In the genomic region with DNA sequence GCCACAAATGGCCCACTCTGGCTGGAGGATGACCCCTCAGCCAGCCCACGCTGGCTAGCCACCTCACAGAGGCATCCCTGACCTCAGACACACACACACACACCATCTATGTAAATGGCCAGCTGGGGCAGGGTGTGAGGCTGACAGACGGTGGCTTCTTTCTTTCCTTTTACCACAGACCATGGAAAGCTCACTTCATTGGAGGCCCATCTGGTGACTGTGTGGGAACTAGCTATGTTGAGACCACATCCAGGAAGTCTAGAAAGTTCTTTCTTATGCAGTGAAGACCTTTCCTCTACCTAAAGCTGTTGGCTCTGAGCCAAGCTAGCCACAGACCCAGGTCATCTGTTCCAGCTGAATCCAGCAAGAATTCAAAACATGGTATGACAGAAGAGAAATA, we compare ENCODE assay signal across 24 mouse cellular contexts. TPM values are rescaled to one million over a fixed set of nuclear protein-coding genes. Genes with fewer than 3 reads are reported as not detected.
DNase-seq lines count a peak whose midpoint lies in the region; ATAC-seq and TF ChIP-seq lines count a peak whose summit lies in the region.
"Had no signal": no experiment of that assay in that cellular context is flagged by ENCODE, and none has a peak within 500 bp of the region (broad histone marks: within the 10 kb centered on the region; RNA-seq: fewer than 3 reads in every experiment).

No protein-coding gene starts in this region.

- in situ Hi-C loops in CH12.LX (cut with MboI; ENCODE audit: low pct_ligation_motif_present, low pct_unique_long_range_greater_than_20kb, low sequenced_read_pairs), result no loop called here

- H3K4me3 ChIP-seq in forebrain, embryonic 12.5 days (replicated peaks), result no peak overlapping the region
- H3K4me3 ChIP-seq in forebrain, embryonic 10.5 days, result no peak overlapping the region
- no peak overlapping the region for H3K4me3 ChIP-seq in thymus, adult 2 months (ENCODE audit: control insufficient read depth, insufficient read depth, low read length)
- H3K4me3 ChIP-seq in CH12.LX (replicated peaks in 1 of 3; ENCODE audit: low read depth in 2 of 3, low read length in 2 of 3, poor library complexity in 1 of 3), result no peak overlapping the region
- no peak overlapping the region for H3K4me3 ChIP-seq in midbrain, embryonic 13.5 days (replicated peaks)
- H3K4me3 ChIP-seq: heart, embryonic 12.5 days; liver, embryonic 13.5 days; neural tube, embryonic 15.5 days had no signal

- dilution Hi-C loops in CH12.LX (cut with MboI; ENCODE audit: extremely low pct_ligation_motif_present, extremely low pct_unique_long_range_greater_than_20kb, low sequenced_read_pairs), result no loop called here

- 0 out of 2 replicates have a peak, but pooled peaks have one; percentile 22 for TF ChIP-seq EP300 in CH12.LX (IDR thresholded peaks at IDR 0.05; ENCODE audit: low read length)

- H3K9me3 ChIP-seq in forebrain, embryonic 12.5 days, result no peaks in the 10 kb centered on the region
- no peaks in the 10 kb centered on the region for H3K9me3 ChIP-seq in forebrain, embryonic 10.5 days
- H3K9me3 ChIP-seq in CH12.LX (replicated peaks; ENCODE audit: low read length), result no peaks in the 10 kb centered on the region
- no peaks in the 10 kb centered on the region for H3K9me3 ChIP-seq in midbrain, embryonic 13.5 days
- H3K9me3 ChIP-seq: heart, embryonic 12.5 days; liver, embryonic 13.5 days; neural tube, embryonic 15.5 days had no signal

- TF ChIP-seq CTCF in thymus, adult 2 months (IDR thresholded peaks at IDR 0.05; ENCODE audit: borderline replicate concordance, control insufficient read depth, extremely low read depth, insufficient read depth, low read length, poor library complexity), result no peak
- no peak for TF ChIP-seq CTCF in CH12.LX (conservative IDR thresholded peaks at IDR 0.05 in 1 of 2, IDR thresholded peaks at IDR 0.05 in 1 of 2; ENCODE audit: low read depth in 2 of 2, low read length in 2 of 2)

- TF ChIP-seq POLR2A in thymus, adult 2 months (IDR thresholded peaks at IDR 0.05; ENCODE audit: control insufficient read depth, extremely low read depth, insufficient read depth, low read length, poor library complexity), result no peak
- no peak for TF ChIP-seq POLR2A in CH12.LX (IDR thresholded peaks at IDR 0.05; ENCODE audit: low read depth, low read length)

- no peak for TF ChIP-seq RAD21 in CH12.LX (IDR thresholded peaks at IDR 0.05; ENCODE audit: low read depth, low read length)

- H3K9ac ChIP-seq in forebrain, embryonic 12.5 days, result 0 out of 2 replicates have a peak overlapping the region, but pooled peaks have one; percentile 9
- no peak overlapping the region for H3K9ac ChIP-seq in CH12.LX (ENCODE audit: insufficient read depth, low read depth)
- no peak overlapping the region for H3K9ac ChIP-seq in midbrain, embryonic 13.5 days (replicated peaks)
- H3K9ac ChIP-seq: heart, embryonic 12.5 days; liver, embryonic 13.5 days; neural tube, embryonic 15.5 days had no signal

- no peaks in the 10 kb centered on the region for H3K27me3 ChIP-seq in forebrain, embryonic 12.5 days
- no peaks in the 10 kb centered on the region for H3K27me3 ChIP-seq in forebrain, embryonic 10.5 days (ENCODE audit: poor library complexity, severe bottlenecking)
- H3K27me3 ChIP-seq in thymus, adult 2 months (ENCODE audit: control insufficient read depth, insufficient read depth, low read length), result no peaks in the 10 kb centered on the region
- H3K27me3 ChIP-seq in CH12.LX (replicated peaks), result no peaks in the 10 kb centered on the region
- H3K27me3 ChIP-seq in midbrain, embryonic 13.5 days, result no peaks in the 10 kb centered on the region
- H3K27me3 ChIP-seq: heart, embryonic 12.5 days; liver, embryonic 13.5 days; neural tube, embryonic 15.5 days had no signal

- no peaks in the 10 kb centered on the region for H3K79me2 ChIP-seq in CH12.LX (replicated peaks; ENCODE audit: control insufficient read depth, extremely low read depth, insufficient read depth, poor library complexity, severe bottlenecking)

- no peak overlapping the region for H3K27ac ChIP-seq in forebrain, embryonic 12.5 days
- no peak overlapping the region for H3K27ac ChIP-seq in forebrain, embryonic 10.5 days
- peak overlapping the region; percentile 31; the same call in 1 of the 2 replicates for H3K27ac ChIP-seq in thymus, adult 2 months (ENCODE audit: control insufficient read depth, insufficient read depth, low read length)
- no peak overlapping the region for H3K27ac ChIP-seq in CH12.LX (ENCODE audit: insufficient read depth, low read depth)
- no peak overlapping the region for H3K27ac ChIP-seq in midbrain, embryonic 13.5 days
- H3K27ac ChIP-seq: hindbrain, postnatal 0 days; kidney, postnatal 0 days; liver, embryonic 13.5 days; neural tube, embryonic 15.5 days had no signal

- ATAC-seq in forebrain, embryonic 12.5 days (ENCODE audit: low FRiP score), result no peak
- ATAC-seq in inflammation-experienced regulatory T-cells, adult 6 months, result peak; percentile 29
- no peak for ATAC-seq in midbrain, embryonic 13.5 days
- ATAC-seq: forebrain, embryonic 16.5 days; hindbrain, postnatal 0 days had no signal

- DNase-seq in forebrain, embryonic 10.5 days (ENCODE audit: extremely low spot score, low spot score), result no peak
- no peak for DNase-seq in thymus, adult 2 months
- DNase-seq in thymus, adult 18-20 months, result no peak
- DNase-seq in CH12.LX (ENCODE audit: extremely low read depth), result no peak
- DNase-seq in kidney, postnatal 4 days, result no peak
- DNase-seq: adrenal gland, adult 2 months; cerebellum, adult 18-20 months; cerebellum, postnatal 14 days; gastrocnemius, postnatal 14 days; heart, adult 18-20 months; heart, postnatal 10 days; kidney, adult 2 months; liver, embryonic 13.5 days; lung, adult 2 months; lung, postnatal 14 days; midbrain, embryonic 14.5 days had no signal

- 80% methylated on average over 2 of the region's 2 CpGs for WGBS in forebrain, embryonic 12.5 days
- WGBS in forebrain, embryonic 10.5 days, result 87% methylated on average over 2 of the region's 2 CpGs
- WGBS in thymus, adult 2 months, result 16% methylated on average over 2 of the region's 2 CpGs
- WGBS in midbrain, embryonic 13.5 days, result 71% methylated on average over 2 of the region's 2 CpGs

- H3K4me2 ChIP-seq in forebrain, embryonic 12.5 days, result no peak overlapping the region
- no peak overlapping the region for H3K4me2 ChIP-seq in CH12.LX (ENCODE audit: insufficient read depth, low read depth, poor library complexity, severe bottlenecking)
- H3K4me2 ChIP-seq in midbrain, embryonic 13.5 days (replicated peaks), result no peak overlapping the region
- H3K4me2 ChIP-seq: heart, embryonic 12.5 days; liver, embryonic 13.5 days; neural tube, embryonic 15.5 days had no signal

- H3K36me3 ChIP-seq in forebrain, embryonic 12.5 days (replicated peaks), result no peaks in the 10 kb centered on the region; the same call in 1 of the 2 replicates
- peaks cover 14% of the 10 kb centered on the region for H3K36me3 ChIP-seq in forebrain, embryonic 10.5 days (replicated peaks)
- H3K36me3 ChIP-seq in thymus, adult 2 months (ENCODE audit: control insufficient read depth, insufficient read depth, low read length), result no peaks in the 10 kb centered on the region
- H3K36me3 ChIP-seq in CH12.LX (replicated peaks in 1 of 2; ENCODE audit: control insufficient read depth in 1 of 2, insufficient read depth in 1 of 2, low read length in 1 of 2), result peaks cover 11 to 72% of the 10 kb centered on the region in 2 experiments
- peaks cover 27% of the 10 kb centered on the region for H3K36me3 ChIP-seq in midbrain, embryonic 13.5 days

- peaks cover 11% of the 10 kb centered on the region for H3K4me1 ChIP-seq in forebrain, embryonic 12.5 days
- peaks cover 18% of the 10 kb centered on the region for H3K4me1 ChIP-seq in forebrain, embryonic 10.5 days
- H3K4me1 ChIP-seq in thymus, adult 2 months (replicated peaks; ENCODE audit: control insufficient read depth, insufficient read depth, low read length), result peaks cover 32% of the 10 kb centered on the region
- H3K4me1 ChIP-seq in CH12.LX (ENCODE audit: control insufficient read depth in 1 of 2, insufficient read depth in 2 of 2), result peaks cover 22 to 55% of the 10 kb centered on the region in 2 experiments
- peaks cover 19% of the 10 kb centered on the region for H3K4me1 ChIP-seq in midbrain, embryonic 13.5 days (replicated peaks)

RNA-seq across cellular contexts. Expression of a gene that starts 4.5 kb away (rescaled TPM):
- 10.3 and 12.0 TPM in 2 replicates for polyA plus RNA-seq in forebrain, embryonic 12.5 days (2016; fragmentation: Nextera tagmentation; extraction: Ambion mirVana)
- 13.5 and 13.7 TPM in 2 replicates for polyA plus RNA-seq in forebrain, embryonic 10.5 days (2016; fragmentation: Nextera tagmentation; extraction: Ambion mirVana)
- 23.6 and 25.5 TPM in 2 replicates for polyA plus RNA-seq in thymus, adult 2 months (2012; rRNA removed)
- total RNA-seq in CH12.LX (2012; rRNA removed) (12.2 and 20.5 TPM in 2 replicates), CH12.LX (2014; rRNA removed) (10.8 and 12.1 TPM in 2 replicates)
- 11.9 TPM in 2 replicates for polyA plus RNA-seq in CH12.LX (2012; ENCODE audit: insufficient read length, low read depth)
- 10 to 100 TPM; 22.0 to 35.2 (median 29.8) TPM for polyA plus RNA-seq in inflammation-experienced regulatory T-cells, adult 6 months (2017; shearing (Covaris generic))
- 17.5 and 18.1 TPM in 2 replicates for polyA plus RNA-seq in midbrain, embryonic 13.5 days (2015; fragmentation: Nextera tagmentation; extraction: Ambion mirVana)

RNA-seq across cellular contexts. Expression of a gene that starts 6.7 kb away (rescaled TPM):
- 2.2 and 2.9 TPM in 2 replicates for polyA plus RNA-seq in forebrain, embryonic 12.5 days (2016; fragmentation: Nextera tagmentation; extraction: Ambion mirVana)
- 1.0 and 1.6 TPM in 2 replicates for polyA plus RNA-seq in forebrain, embryonic 10.5 days (2016; fragmentation: Nextera tagmentation; extraction: Ambion mirVana)
- polyA plus RNA-seq in thymus, adult 2 months (2012; rRNA removed), result 0.91 and 1.2 TPM in 2 replicates
- 0.34 and 0.72 TPM in 2 replicates for total RNA-seq in CH12.LX (2012; rRNA removed)
- 0.11 TPM in 1 of 2 replicates, not detected in the other for total RNA-seq in CH12.LX (2014; rRNA removed)
- 0.09 and 0.10 TPM in 2 replicates for polyA plus RNA-seq in CH12.LX (2012; ENCODE audit: insufficient read length, low read depth)
- 1 to 10 TPM in 2 of 3 experiments, under 1 TPM in 1; 0.99 to 3.2 (median 1.3) TPM for polyA plus RNA-seq in inflammation-experienced regulatory T-cells, adult 6 months (2017; shearing (Covaris generic))
- 6.4 and 8.2 TPM in 2 replicates for polyA plus RNA-seq in midbrain, embryonic 13.5 days (2015; fragmentation: Nextera tagmentation; extraction: Ambion mirVana)

RNA-seq across cellular contexts. Expression of a gene that starts 37.9 kb away (rescaled TPM):
- 4.5 and 6.0 TPM in 2 replicates for polyA plus RNA-seq in forebrain, embryonic 12.5 days (2016; fragmentation: Nextera tagmentation; extraction: Ambion mirVana)
- polyA plus RNA-seq in forebrain, embryonic 10.5 days (2016; fragmentation: Nextera tagmentation; extraction: Ambion mirVana), result 7.2 and 7.6 TPM in 2 replicates
- 34.5 and 39.6 TPM in 2 replicates for polyA plus RNA-seq in thymus, adult 2 months (2012; rRNA removed)
- total RNA-seq in CH12.LX (2012; rRNA removed), result 1.7 and 3.5 TPM in 2 replicates
- total RNA-seq in CH12.LX (2014; rRNA removed), result 0.42 and 0.43 TPM in 2 replicates
- polyA plus RNA-seq in CH12.LX (2012; ENCODE audit: insufficient read length, low read depth), result 2.2 and 4.6 TPM in 2 replicates
- 100 to 1,000 TPM in 2 of 3 experiments, 10 to 100 TPM in 1; 85.4 to 124 (median 100) TPM for polyA plus RNA-seq in inflammation-experienced regulatory T-cells, adult 6 months (2017; shearing (Covaris generic))
- polyA plus RNA-seq in midbrain, embryonic 13.5 days (2015; fragmentation: Nextera tagmentation; extraction: Ambion mirVana), result 6.3 and 6.6 TPM in 2 replicates

RNA-seq across cellular contexts. Expression of a gene that starts 44.0 kb away (rescaled TPM):
- 2.4 and 3.7 TPM in 2 replicates for polyA plus RNA-seq in forebrain, embryonic 12.5 days (2016; fragmentation: Nextera tagmentation; extraction: Ambion mirVana)
- polyA plus RNA-seq in forebrain, embryonic 10.5 days (2016; fragmentation: Nextera tagmentation; extraction: Ambion mirVana), result 5.9 and 6.6 TPM in 2 replicates
- polyA plus RNA-seq in thymus, adult 2 months (2012; rRNA removed), result 30.5 and 43.6 TPM in 2 replicates
- total RNA-seq in CH12.LX (2012; rRNA removed) (33.3 and 39.8 TPM in 2 replicates), CH12.LX (2014; rRNA removed) (29.1 and 29.9 TPM in 2 replicates)
- polyA plus RNA-seq in CH12.LX (2012; ENCODE audit: insufficient read length, low read depth), result 30.1 and 33.1 TPM in 2 replicates
- polyA plus RNA-seq in inflammation-experienced regulatory T-cells, adult 6 months (2017; shearing (Covaris generic)), result 10 to 100 TPM; 53.9 to 59.6 (median 59.2) TPM
- 1.7 and 1.9 TPM in 2 replicates for polyA plus RNA-seq in midbrain, embryonic 13.5 days (2015; fragmentation: Nextera tagmentation; extraction: Ambion mirVana)
